Mouse (Mus musculus): ENCODE data around the gene 4430402I18Rik. TPM values are rescaled to one million over a fixed set of nuclear protein-coding genes. Genes with fewer than 3 reads are reported as not detected.
A peak's percentile ranks its signal among the peaks of the same experiment; 100 is the strongest.
"Not testable (repeated sequence)": the region's sequence is repeated elsewhere in the genome, so short reads cannot be mapped to it uniquely, and the experiment has no call there.

The 4430402I18Rik gene
- polyA plus RNA-seq (2015; fragmentation: Nextera tagmentation; extraction: Ambion mirVana): 0.79 and 1.6 TPM in 2 replicates

DNA sequence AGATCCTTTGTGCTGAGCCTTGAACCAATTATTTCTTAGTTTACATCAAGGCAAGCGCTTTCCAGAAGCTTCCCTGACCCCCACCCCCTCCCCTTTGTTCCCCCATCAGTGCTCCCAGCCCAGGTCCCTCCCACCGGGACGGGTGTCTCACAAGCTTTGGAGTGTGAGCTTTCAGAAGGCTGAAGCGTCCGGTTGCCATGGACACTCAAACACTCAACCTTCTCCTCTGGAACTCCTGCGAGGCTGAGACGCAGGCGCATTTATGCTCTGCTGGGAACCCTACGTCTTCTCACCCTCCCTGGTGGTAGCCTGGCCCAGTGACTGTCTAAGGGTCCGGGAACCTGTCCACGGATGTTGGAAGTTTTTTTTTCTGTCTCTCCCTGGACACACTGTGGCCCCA, at the start of gene 4430402I18Rik:
TSS of gene 4430402I18Rik (minus strand) at position 149 of the 400 bp plus-strand sequence.
- Histone ChIP-seq H3K27me3 (no peaks in the 10 kb centered on the region), H3K9me3 (replicated peaks) (no peaks in the 10 kb centered on the region), H3K4me3 (no peak within 1 kb of the TSS), H3K4me2 (peak within 1 kb of the TSS; percentile 44), H3K27ac (no peak within 1 kb of the TSS), H3K36me3 (ENCODE audit: poor library complexity, severe bottlenecking) (no peaks in the 10 kb centered on the region), H3K9ac (peak within 1 kb of the TSS; percentile 21; the same call in 1 of the 2 replicates), H3K4me1 (peaks cover 21% of the 10 kb centered on the region)
- WGBS: under 1% methylated on average over 11 of the region's 11 CpGs
- peak; percentile 57; the same call in 1 of the 2 replicates for ATAC-seq

DNA sequence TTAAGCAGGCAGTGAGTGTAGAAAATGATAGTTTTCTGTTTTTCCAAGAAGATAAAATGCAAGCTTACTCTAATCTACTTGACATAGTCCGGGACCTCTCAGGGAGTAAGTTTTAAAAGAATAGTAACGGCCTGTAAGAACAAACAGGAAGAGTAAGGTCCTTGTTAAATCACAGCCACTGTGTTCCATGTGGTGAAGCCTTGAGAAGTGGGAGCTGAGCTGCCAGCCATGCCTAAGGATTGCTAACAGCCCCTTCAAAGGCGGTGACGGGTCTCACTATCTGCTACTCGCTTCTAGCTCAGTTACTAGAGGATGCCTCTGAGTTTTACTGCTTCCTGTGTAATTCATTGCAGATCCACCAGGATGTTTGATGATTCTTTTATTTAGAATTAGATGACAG, 49.2 kb upstream of the 4430402I18Rik start:
- Histone ChIP-seq H3K4me2 (no peak overlapping the region), H3K36me3 (ENCODE audit: poor library complexity, severe bottlenecking) (peaks cover 71% of the 10 kb centered on the region), H3K4me3 (no peak overlapping the region), H3K27me3 (no peaks in the 10 kb centered on the region), H3K9ac (no peak overlapping the region), H3K4me1 (no peaks in the 10 kb centered on the region), H3K9me3 (replicated peaks) (no peaks in the 10 kb centered on the region), H3K27ac (no peak overlapping the region)
- 90% methylated on average over 5 of the region's 5 CpGs for WGBS
- ATAC-seq: no peak

- Histone ChIP-seq H3K27ac (no peak overlapping the region), H3K36me3 (ENCODE audit: poor library complexity, severe bottlenecking) (peaks cover 71% of the 10 kb centered on the region), H3K4me2 (no peak overlapping the region), H3K4me1 (no peaks in the 10 kb centered on the region), H3K9ac (no peak overlapping the region), H3K4me3 (no peak overlapping the region), H3K27me3 (no peaks in the 10 kb centered on the region), H3K9me3 (replicated peaks) (no peaks in the 10 kb centered on the region)
- ATAC-seq: no peak
- 98% methylated on average over 5 of the region's 5 CpGs for WGBS
Observed at GRCm38 (mm10) chr19:29016204-29016765, 48.7 kb upstream of the 4430402I18Rik start.

GRCm38 (mm10) chr19:29015410-29016203, 48.0 kb upstream of the 4430402I18Rik start:
- WGBS: 90% methylated on average over 8 of the region's 8 CpGs
- peaks cover 74% of the 10 kb centered on the region for H3K36me3 ChIP-seq (ENCODE audit: poor library complexity, severe bottlenecking)
- H3K9ac ChIP-seq: no peak overlapping the region
- ATAC-seq: no peak
- no peaks in the 10 kb centered on the region for H3K4me1 ChIP-seq
- H3K27me3 ChIP-seq: no peaks in the 10 kb centered on the region
- no peak overlapping the region for H3K4me2 ChIP-seq
- no peaks in the 10 kb centered on the region for H3K9me3 ChIP-seq (replicated peaks)
- no peak overlapping the region for H3K4me3 ChIP-seq
- no peak overlapping the region for H3K27ac ChIP-seq

- Histone ChIP-seq H3K9ac (no peak overlapping the region), H3K36me3 (ENCODE audit: poor library complexity, severe bottlenecking) (peaks cover 69% of the 10 kb centered on the region), H3K4me1 (no peaks in the 10 kb centered on the region), H3K9me3 (replicated peaks) (no peaks in the 10 kb centered on the region), H3K4me3 (no peak overlapping the region), H3K27ac (no peak overlapping the region), H3K4me2 (no peak overlapping the region), H3K27me3 (no peaks in the 10 kb centered on the region)
- ATAC-seq: no peak
- WGBS: 87% methylated on average over 5 of the region's 5 CpGs
Observed at GRCm38 (mm10) chr19:29014466-29015055, 47.0 kb upstream of the 4430402I18Rik start.

DNA sequence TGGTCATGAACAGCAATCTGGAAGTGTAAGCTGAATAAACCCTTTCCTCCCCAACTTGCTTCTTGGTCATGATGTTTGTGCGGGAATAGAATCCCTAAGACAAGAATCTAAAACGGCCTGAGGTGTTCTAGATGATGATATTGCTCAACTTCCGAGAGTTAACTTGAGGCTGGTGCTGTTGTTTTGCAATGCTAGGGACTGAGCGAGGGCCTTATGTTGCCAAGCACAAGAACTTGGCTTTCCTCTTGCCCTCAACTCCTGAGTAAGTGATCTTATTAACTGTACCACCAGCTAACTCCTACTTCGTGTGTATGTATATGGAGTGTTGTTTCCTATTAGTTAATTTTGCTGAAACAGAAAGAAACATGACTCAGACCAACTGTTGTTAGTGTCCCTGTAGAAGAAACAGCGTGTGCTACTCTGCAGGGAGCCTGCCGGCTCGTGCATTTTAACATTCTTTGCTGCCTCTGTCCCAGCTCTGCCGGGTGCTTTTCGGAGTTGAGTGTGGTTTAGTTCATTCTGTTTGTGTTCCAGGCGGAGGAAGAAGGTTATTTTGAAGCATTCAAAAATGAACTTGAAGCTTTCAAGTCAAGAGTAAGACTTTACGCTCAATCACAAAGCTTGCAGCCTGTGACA, 43.9 kb upstream of the 4430402I18Rik start:
- no peak overlapping the region for H3K4me3 ChIP-seq
- WGBS: 89% methylated on average over 12 of the region's 12 CpGs
- H3K4me1 ChIP-seq: no peaks in the 10 kb centered on the region
- no peak overlapping the region for H3K9ac ChIP-seq
- H3K9me3 ChIP-seq (replicated peaks): no peaks in the 10 kb centered on the region
- no peak for ATAC-seq
- H3K4me2 ChIP-seq: no peak overlapping the region
- H3K27ac ChIP-seq: no peak overlapping the region
- peaks cover 77% of the 10 kb centered on the region for H3K36me3 ChIP-seq (ENCODE audit: poor library complexity, severe bottlenecking)
- H3K27me3 ChIP-seq: no peaks in the 10 kb centered on the region

GRCm38 (mm10) chr19:29009046-29009445, 41.4 kb upstream of the 4430402I18Rik start:
- H3K4me1 ChIP-seq: no peaks in the 10 kb centered on the region
- H3K4me3 ChIP-seq: no peak overlapping the region
- no peak overlapping the region for H3K27ac ChIP-seq
- no peak overlapping the region for H3K9ac ChIP-seq
- H3K36me3 ChIP-seq (ENCODE audit: poor library complexity, severe bottlenecking): peaks cover 58% of the 10 kb centered on the region
- no peaks in the 10 kb centered on the region for H3K9me3 ChIP-seq (replicated peaks)
- 94% methylated on average over 11 of the region's 11 CpGs for WGBS
- no peak overlapping the region for H3K4me2 ChIP-seq
- ATAC-seq: no peak
- H3K27me3 ChIP-seq: no peaks in the 10 kb centered on the region

- Histone ChIP-seq H3K4me2 (no peak overlapping the region), H3K9me3 (replicated peaks) (no peaks in the 10 kb centered on the region), H3K36me3 (ENCODE audit: poor library complexity, severe bottlenecking) (peaks cover 51% of the 10 kb centered on the region), H3K4me3 (no peak overlapping the region), H3K9ac (no peak overlapping the region), H3K27ac (no peak overlapping the region), H3K4me1 (no peaks in the 10 kb centered on the region), H3K27me3 (no peaks in the 10 kb centered on the region)
- WGBS: 88% methylated on average over 3 of the region's 3 CpGs
- no peak for ATAC-seq
Observed at GRCm38 (mm10) chr19:29008069-29008706, 40.6 kb upstream of the 4430402I18Rik start.

DNA sequence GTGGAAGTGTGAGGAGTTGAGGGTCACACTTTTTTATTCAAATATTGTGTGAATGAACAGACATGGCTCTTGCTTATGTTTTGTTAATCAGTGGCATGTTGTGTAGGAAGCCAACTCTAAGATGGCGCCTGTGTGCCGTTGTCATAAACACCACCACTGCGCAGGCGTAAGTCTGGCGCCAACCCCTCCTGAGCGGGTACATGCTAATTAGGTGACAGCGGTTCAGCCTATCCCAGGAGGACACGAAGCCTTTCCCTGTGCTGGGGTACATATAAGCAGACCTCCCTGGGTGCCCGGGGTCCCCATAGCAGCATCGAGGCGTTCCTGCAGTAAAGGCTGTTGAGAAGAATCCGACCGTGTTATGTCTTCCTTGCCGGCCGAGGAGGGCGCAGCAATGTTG, 32.7 kb upstream of the 4430402I18Rik start:
- peaks cover 55% of the 10 kb centered on the region for H3K36me3 ChIP-seq (ENCODE audit: poor library complexity, severe bottlenecking)
- WGBS: 98% methylated on average over 16 of the region's 16 CpGs

DNA sequence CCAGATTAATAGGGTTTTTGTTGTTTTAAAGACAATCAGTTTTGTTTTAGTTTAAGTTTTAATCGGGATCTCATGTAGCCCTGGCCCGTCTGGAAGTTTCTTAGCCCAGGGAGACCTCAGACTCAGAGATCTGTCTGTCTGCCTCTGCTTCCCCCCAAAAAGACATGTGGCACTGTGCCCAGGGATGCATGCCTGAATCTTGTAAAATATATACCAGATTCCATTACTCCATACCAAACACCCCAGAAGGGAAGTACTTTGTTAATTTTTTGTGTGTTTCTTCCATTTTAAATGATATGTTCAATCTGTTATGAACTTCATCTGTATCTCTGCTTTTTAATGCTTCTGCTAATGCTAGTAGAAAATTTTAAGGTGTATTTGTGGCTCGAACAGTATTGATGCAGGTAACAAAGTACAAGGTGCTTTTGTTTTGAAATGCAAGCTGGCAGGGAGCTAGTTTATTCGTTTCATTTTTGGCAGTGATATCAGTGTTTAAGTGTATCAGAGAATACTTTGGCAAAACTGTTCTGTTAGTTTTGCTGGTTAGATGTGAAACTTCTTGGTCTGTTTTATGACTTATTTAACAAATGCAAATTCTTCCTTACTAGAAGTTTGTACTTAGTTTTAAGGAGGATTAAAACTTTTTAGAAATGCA, 30.5 kb upstream of the 4430402I18Rik start:
- Histone ChIP-seq H3K4me2 (no peak overlapping the region), H3K4me1 (peaks cover 11% of the 10 kb centered on the region), H3K27me3 (no peaks in the 10 kb centered on the region), H3K4me3 (no peak overlapping the region), H3K9me3 (replicated peaks) (no peaks in the 10 kb centered on the region), H3K9ac (no peak overlapping the region), H3K36me3 (ENCODE audit: poor library complexity, severe bottlenecking) (peaks cover 70% of the 10 kb centered on the region), H3K27ac (no peak overlapping the region)
- no peak for ATAC-seq
- 90% methylated on average over 4 of the region's 4 CpGs for WGBS

More for the DNA sequence above, 32.7 kb upstream of the 4430402I18Rik start:
- H3K9me3 ChIP-seq (replicated peaks); H3K4me1 ChIP-seq; H3K4me2 ChIP-seq; H3K27me3 ChIP-seq; H3K27ac ChIP-seq; H3K9ac ChIP-seq; ATAC-seq; H3K4me3 ChIP-seq: not testable (repeated sequence)

DNA sequence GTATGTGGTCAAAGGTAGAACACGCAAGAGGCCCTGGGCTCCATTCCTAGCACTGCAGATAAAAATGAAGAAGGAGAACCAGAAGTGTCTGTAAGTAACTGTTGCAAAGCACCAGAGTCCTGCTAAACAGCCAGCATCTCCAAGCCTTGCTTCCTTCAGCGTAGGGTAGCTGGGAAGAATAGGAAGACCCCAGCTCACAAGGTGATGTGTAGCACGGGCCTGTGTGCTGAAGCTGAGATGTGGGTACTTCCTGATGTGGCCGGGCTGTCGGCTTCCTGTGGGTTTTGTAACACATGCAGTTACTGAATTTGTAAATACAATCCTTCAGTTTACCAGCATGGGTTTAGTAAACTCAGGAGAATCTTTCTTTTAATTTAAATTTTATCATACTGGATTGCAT, 27.8 kb upstream of the 4430402I18Rik start:
- no peaks in the 10 kb centered on the region for H3K9me3 ChIP-seq (replicated peaks)
- no peak for ATAC-seq
- no peak overlapping the region for H3K4me2 ChIP-seq
- H3K27me3 ChIP-seq: no peaks in the 10 kb centered on the region
- no peak overlapping the region for H3K27ac ChIP-seq
- no peak overlapping the region for H3K9ac ChIP-seq
- WGBS: 96% methylated on average over 5 of the region's 5 CpGs
- H3K4me3 ChIP-seq: no peak overlapping the region
- H3K36me3 ChIP-seq (ENCODE audit: poor library complexity, severe bottlenecking): peaks cover 48% of the 10 kb centered on the region
- peaks cover 20% of the 10 kb centered on the region for H3K4me1 ChIP-seq

Measured in forebrain, embryonic 13.5 days (tissue).